ENCODE assay signal across 11 mouse cellular contexts in genomic region chr10:117545842-117546631, GRCm38 (mm10).
"Had no signal": no experiment of that assay in that cellular context is flagged by ENCODE, and none has a peak within 500 bp of the region (broad histone marks: within the 10 kb centered on the region; RNA-seq: fewer than 3 reads in every experiment).

No protein-coding gene starts in this region.

- DNase-seq: left cerebral cortex, postnatal 4 days; liver; liver, embryonic 13.5 days; liver, postnatal 0 days; lung, adult 18-20 months; lung, adult 2 months; lung, embryonic 14.5 days; lung, postnatal 10 days; lung, postnatal 14 days; lung, postnatal 36 days; midbrain, embryonic 14.5 days had no signal
